Mouse (Mus musculus): ENCODE results near the gene Jak1.

GRCm38 (mm10) chr4:101192241-101192976 is 72.7 kb downstream of the Jak1 start:
- no peak for TF ChIP-seq CTCF (IDR thresholded peaks at IDR 0.05; ENCODE audit: extremely low read depth, insufficient read depth, low read length)
- no peak for TF ChIP-seq POLR2A (IDR thresholded peaks at IDR 0.05; ENCODE audit: extremely low read depth, insufficient read depth, low read length)

Measured in cortical plate, adult 2 months (tissue).